22 mouse cellular contexts compared by ENCODE assay signal in genomic region chr1:162575098-162575497, GRCm38 (mm10). TPM values are rescaled to one million over a fixed set of nuclear protein-coding genes. Genes with fewer than 3 reads are reported as not detected.
DNase-seq lines count a peak whose midpoint lies in the region; ATAC-seq and TF ChIP-seq lines count a peak whose summit lies in the region.
"Had no signal": no experiment of that assay in that cellular context is flagged by ENCODE, and none has a peak within 500 bp of the region (broad histone marks: within the 10 kb centered on the region; RNA-seq: fewer than 3 reads in every experiment).

No protein-coding gene starts in this region.

- H3K4me3 ChIP-seq in gastrocnemius, adult 2 months = no peak overlapping the region
- H3K4me3 ChIP-seq in liver, postnatal 0 days (ENCODE audit: low read depth, low read length) = no peak overlapping the region
- H3K4me3 ChIP-seq in liver, embryonic 12.5 days = no peak overlapping the region
- H3K4me3 ChIP-seq: erythroblast, embryonic 14.5 days; intestine, embryonic 15.5 days; limb, embryonic 15.5 days; lung, embryonic 15.5 days; midbrain, embryonic 13.5 days; stomach, embryonic 15.5 days had no signal

- no peaks in the 10 kb centered on the region for H3K27me3 ChIP-seq in liver, postnatal 0 days (ENCODE audit: insufficient read depth, low read length)
- H3K27me3 ChIP-seq in liver, embryonic 12.5 days (replicated peaks) = no peaks in the 10 kb centered on the region
- H3K27me3 ChIP-seq in splenic B cell, adult 2 months (ENCODE audit: control insufficient read depth, insufficient read depth, low read length, poor library complexity, severe bottlenecking) = no peaks in the 10 kb centered on the region
- H3K27me3 ChIP-seq: intestine, embryonic 15.5 days; limb, embryonic 15.5 days; lung, embryonic 15.5 days; midbrain, embryonic 13.5 days; stomach, embryonic 15.5 days had no signal

- no peak overlapping the region for H3K27ac ChIP-seq in gastrocnemius, adult 2 months
- H3K27ac ChIP-seq in liver, postnatal 0 days (ENCODE audit: low read depth) = no peak overlapping the region
- no peak overlapping the region for H3K27ac ChIP-seq in liver, embryonic 12.5 days
- H3K27ac ChIP-seq: intestine, embryonic 15.5 days; limb, embryonic 15.5 days; lung, embryonic 15.5 days; midbrain, embryonic 13.5 days; stomach, embryonic 15.5 days had no signal

- H3K4me1 ChIP-seq in liver, postnatal 0 days (ENCODE audit: insufficient read depth) = 0 out of 2 replicates have a peak, but pooled peaks cover 4% of the 10 kb centered on the region
- peaks cover 7% of the 10 kb centered on the region for H3K4me1 ChIP-seq in liver, embryonic 12.5 days
- H3K4me1 ChIP-seq: intestine, embryonic 15.5 days; limb, embryonic 15.5 days; lung, embryonic 15.5 days; stomach, embryonic 15.5 days had no signal

- no peaks in the 10 kb centered on the region for H3K9me3 ChIP-seq in liver, postnatal 0 days (ENCODE audit: low read length)
- 0 out of 2 replicates have a peak, but pooled peaks cover 3% of the 10 kb centered on the region for H3K9me3 ChIP-seq in liver, embryonic 12.5 days (replicated peaks)
- H3K9me3 ChIP-seq: intestine, embryonic 15.5 days; lung, embryonic 15.5 days; midbrain, embryonic 13.5 days; stomach, embryonic 15.5 days had no signal

- peaks cover 21% of the 10 kb centered on the region for H3K36me3 ChIP-seq in liver, postnatal 0 days (replicated peaks; ENCODE audit: insufficient read depth, low read length)
- H3K36me3 ChIP-seq in liver, embryonic 12.5 days = peaks cover 32% of the 10 kb centered on the region
- H3K36me3 ChIP-seq in splenic B cell, adult 2 months (ENCODE audit: control insufficient read depth, insufficient read depth, low read length, poor library complexity, severe bottlenecking) = peaks cover 13% of the 10 kb centered on the region

- no peak for DNase-seq in gastrocnemius, adult 2 months
- DNase-seq in gastrocnemius, adult 8-10 months (ENCODE audit: low spot score in 2 of 2) = no peak
- DNase-seq in liver, postnatal 0 days = no peak
- peak; percentile 62 for DNase-seq in ES-CJ7 (ENCODE audit: low read depth, low spot score)
- peak; percentile 18 for DNase-seq in splenic B cell, adult 2 months (ENCODE audit: low read depth, low spot score)
- no peak for DNase-seq in adrenal gland, adult 2 months
- DNase-seq in thymus, postnatal 0 days (ENCODE audit: low spot score) = no peak
- DNase-seq: adrenal gland, postnatal 25 days; cerebellum, adult 18-20 months; gastrocnemius, postnatal 10 days; heart, adult 18-20 months; kidney, postnatal 14 days; thymus, postnatal 14 days had no signal

- TF ChIP-seq CTCF in gastrocnemius, adult 2 months (IDR thresholded peaks at IDR 0.05) = peak; percentile 11; the same call in 1 of the 2 replicates
- TF ChIP-seq CTCF in liver, postnatal 0 days (IDR thresholded peaks at IDR 0.05; ENCODE audit: low read depth) = peak; percentile 28

- no peak for ATAC-seq in liver, postnatal 0 days
- ATAC-seq in liver, embryonic 12.5 days = no peak
- ATAC-seq: activated CD4-positive, CD25-positive, alpha-beta regulatory T cell, adult 4 months; forebrain, embryonic 16.5 days; intestine, embryonic 15.5 days; midbrain, embryonic 13.5 days had no signal

- H3K9ac ChIP-seq in liver, postnatal 0 days (replicated peaks) = no peak overlapping the region
- H3K9ac ChIP-seq in liver, embryonic 12.5 days = no peak overlapping the region
- H3K9ac ChIP-seq: intestine, embryonic 15.5 days; limb, embryonic 15.5 days; lung, embryonic 15.5 days; midbrain, embryonic 13.5 days; stomach, embryonic 15.5 days had no signal

- TF ChIP-seq EP300 in liver, postnatal 0 days (IDR thresholded peaks at IDR 0.05; ENCODE audit: low read depth) = no peak

- no peak overlapping the region for H3K4me2 ChIP-seq in liver, postnatal 0 days (ENCODE audit: low read depth, low read length)
- H3K4me2 ChIP-seq in liver, embryonic 12.5 days = no peak overlapping the region
- H3K4me2 ChIP-seq: intestine, embryonic 15.5 days; limb, embryonic 15.5 days; lung, embryonic 15.5 days; midbrain, embryonic 13.5 days; stomach, embryonic 15.5 days had no signal

- intact Hi-C loops in gastrocnemius, adult 2 months (cut with DNase I) = no loop called here

- WGBS in liver, postnatal 0 days (ENCODE audit: insufficient replicate concordance) = 96% methylated on average over 3 of the region's 3 CpGs
- WGBS in liver, embryonic 12.5 days (ENCODE audit: insufficient replicate concordance) = 92% methylated on average over 3 of the region's 3 CpGs

RNA-seq across cellular contexts. Expression of gene Vamp4, which starts 4.8 kb away (rescaled TPM):
- 10 to 100 TPM; 18.3 to 21.1 TPM for total RNA-seq in gastrocnemius, adult 2 months (2021)
- 10 to 100 TPM; 16.6 to 19.7 (median 19.2) TPM for total RNA-seq in gastrocnemius, adult 8-10 months (2022)
- polyA plus RNA-seq in liver, postnatal 0 days (2015; fragmentation: Nextera tagmentation; extraction: Ambion mirVana) = 14.9 and 15.7 TPM in 2 replicates
- polyA plus RNA-seq in liver, embryonic 12.5 days (2016; fragmentation: Nextera tagmentation; extraction: Ambion mirVana) = 19.6 and 19.7 TPM in 2 replicates
- 10 to 100 TPM; 31.1 to 41.2 TPM for total RNA-seq in adrenal gland, adult 2 months (2021)
- 12.1 and 15.2 TPM in 2 replicates for polyA plus RNA-seq in adrenal gland, adult 2 months (2012; rRNA removed)
- 81.2 and 81.7 TPM in 2 replicates for polyA plus RNA-seq in thymus, postnatal 0 days (2015; fragmentation: Nextera tagmentation; extraction: Ambion mirVana)

RNA-seq across cellular contexts. Expression of gene Mettl13, which starts 26.7 kb away (rescaled TPM):
- 1 to 10 TPM; 6.6 to 8.9 TPM for total RNA-seq in gastrocnemius, adult 2 months (2021)
- 10 to 100 TPM in 2 of 4 experiments, 1 to 10 TPM in 2; 7.1 to 11.4 (median 10.0) TPM for total RNA-seq in gastrocnemius, adult 8-10 months (2022)
- polyA plus RNA-seq in liver, postnatal 0 days (2015; fragmentation: Nextera tagmentation; extraction: Ambion mirVana) = 5.9 and 7.2 TPM in 2 replicates
- 20.9 and 22.7 TPM in 2 replicates for polyA plus RNA-seq in liver, embryonic 12.5 days (2016; fragmentation: Nextera tagmentation; extraction: Ambion mirVana)
- 10 to 100 TPM; 13.2 to 18.3 TPM for total RNA-seq in adrenal gland, adult 2 months (2021)
- polyA plus RNA-seq in adrenal gland, adult 2 months (2012; rRNA removed) = 4.7 and 6.2 TPM in 2 replicates
- 17.7 and 17.9 TPM in 2 replicates for polyA plus RNA-seq in thymus, postnatal 0 days (2015; fragmentation: Nextera tagmentation; extraction: Ambion mirVana)

Comparison
In these comparisons a context has a peak if more than half of its experiments do, and no peak if none do; other contexts are left out.
1. DNase-seq: peak in ES-CJ7 (single experiment) and splenic B cell, adult 2 months (single experiment); none in gastrocnemius, adult 2 months (single experiment), gastrocnemius, adult 8-10 months (0 of 2), liver, postnatal 0 days (single experiment), adrenal gland, adult 2 months (single experiment) and thymus, postnatal 0 days (single experiment).